Mouse (Mus musculus): ENCODE measurements around the gene Zfp820. TPM values are rescaled to one million over a fixed set of nuclear protein-coding genes. Genes with fewer than 3 reads are reported as not detected.
A peak's percentile ranks its signal among the peaks of the same experiment; 100 is the strongest.
"Not testable (repeated sequence)": the region's sequence is repeated elsewhere in the genome, so short reads cannot be mapped to it uniquely, and the experiment has no call there.

The Zfp820 gene
- total RNA-seq (2021) (1 to 10 TPM; 1.3 to 2.0 TPM), polyA plus RNA-seq (2012; rRNA removed) (0.03 and 0.04 TPM in 2 replicates)
- long read RNA-seq, partial matches to known transcripts: 0 of 1 reads
- long read RNA-seq, other reads (novel, unspliced or antisense): 1 of 1 reads

DNA sequence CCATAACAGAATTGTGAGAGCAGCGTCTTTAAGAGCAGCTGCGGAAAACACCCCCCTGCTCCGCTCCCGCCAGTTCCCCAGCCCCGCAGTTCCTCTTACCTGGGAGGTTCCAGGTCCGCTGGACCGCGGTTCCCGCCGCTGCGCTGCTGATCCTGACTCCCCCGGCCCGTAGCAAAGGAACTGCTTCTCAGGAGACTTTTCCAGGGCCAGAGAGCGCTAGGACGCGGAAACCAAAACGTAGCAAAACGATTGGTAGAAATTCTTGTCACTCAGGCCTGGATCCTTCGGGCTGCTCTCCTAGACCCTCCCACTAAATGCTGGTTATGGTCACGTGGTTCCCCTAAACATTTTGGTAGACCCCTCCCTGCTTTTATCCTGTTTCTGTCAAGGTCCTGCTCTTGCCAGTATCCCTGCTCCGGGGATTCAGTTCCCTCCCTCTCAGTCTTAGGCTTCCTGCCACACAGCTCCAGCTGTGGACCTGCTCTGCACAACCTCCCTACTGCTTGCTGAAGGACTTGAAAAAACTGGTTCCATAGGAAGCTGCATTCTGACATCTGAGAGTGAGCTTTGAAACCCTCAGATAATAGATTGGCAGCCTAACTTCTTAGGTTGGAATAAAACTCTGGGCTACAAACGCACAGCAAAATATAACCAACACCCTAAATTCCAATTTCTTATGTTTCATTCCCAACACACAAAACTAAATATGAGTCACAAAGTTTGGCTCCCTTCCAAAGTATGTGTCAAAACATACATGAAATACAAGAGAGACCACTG, at the start of gene Zfp820:
TSS of gene Zfp820 (minus strand) at position 228 of the 777 bp plus-strand sequence.
- peak; percentile 74 for DNase-seq

DNA sequence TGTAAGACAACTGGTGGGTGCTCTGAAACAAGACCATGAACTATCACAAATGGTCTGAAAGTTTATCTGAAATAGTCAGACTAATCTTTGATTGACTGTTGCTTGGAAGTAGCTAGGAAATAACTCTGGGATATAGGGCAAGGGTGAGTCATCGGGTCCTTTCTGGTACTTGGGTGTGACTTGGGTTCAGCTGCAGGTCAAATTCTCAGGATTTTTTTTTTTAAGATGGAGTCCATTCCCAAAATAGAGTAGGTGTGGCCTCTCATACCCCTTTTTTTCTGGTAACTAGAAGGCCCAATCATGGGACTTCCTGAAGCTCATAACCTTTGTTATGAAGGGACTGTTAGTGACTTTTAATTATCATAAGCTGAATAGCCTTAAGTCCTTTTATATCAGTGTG, 25.7 kb upstream of the Zfp820 start:
- no peak for DNase-seq

DNA sequence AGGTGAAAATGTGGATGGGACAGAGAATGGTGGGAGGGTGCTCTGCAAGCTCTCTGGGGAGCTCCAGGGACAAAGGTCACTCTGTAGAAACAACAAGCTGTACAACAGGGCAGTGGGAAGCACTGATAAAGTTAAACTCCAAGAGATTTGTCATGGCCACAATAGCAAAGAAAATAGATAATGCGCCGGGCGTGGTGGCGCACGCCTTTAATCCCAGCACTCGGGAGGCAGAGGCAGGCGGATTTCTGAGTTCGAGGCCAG, 680 bp upstream of the Zfp820 start:
- DNase-seq: not testable (repeated sequence)

DNA sequence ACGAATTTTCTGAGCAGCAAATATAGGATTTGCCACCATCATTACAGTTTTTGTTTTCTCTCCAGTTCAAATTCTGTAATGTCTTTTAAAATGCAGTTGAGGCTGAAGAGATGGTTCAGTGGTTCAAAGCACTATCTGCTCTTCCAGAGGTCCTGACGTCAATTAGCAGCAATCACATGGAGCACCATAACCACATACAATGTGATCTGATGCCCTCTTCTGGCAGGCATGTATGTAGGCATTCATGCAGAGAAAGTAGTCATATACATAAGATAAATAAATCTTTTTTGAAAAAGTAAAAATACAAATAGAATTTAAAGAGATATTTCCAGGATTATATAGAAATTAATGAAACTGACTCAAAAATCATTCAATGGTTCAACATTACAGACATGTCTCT, 7.1 kb downstream of the Zfp820 start:
- no peak for DNase-seq

DNA sequence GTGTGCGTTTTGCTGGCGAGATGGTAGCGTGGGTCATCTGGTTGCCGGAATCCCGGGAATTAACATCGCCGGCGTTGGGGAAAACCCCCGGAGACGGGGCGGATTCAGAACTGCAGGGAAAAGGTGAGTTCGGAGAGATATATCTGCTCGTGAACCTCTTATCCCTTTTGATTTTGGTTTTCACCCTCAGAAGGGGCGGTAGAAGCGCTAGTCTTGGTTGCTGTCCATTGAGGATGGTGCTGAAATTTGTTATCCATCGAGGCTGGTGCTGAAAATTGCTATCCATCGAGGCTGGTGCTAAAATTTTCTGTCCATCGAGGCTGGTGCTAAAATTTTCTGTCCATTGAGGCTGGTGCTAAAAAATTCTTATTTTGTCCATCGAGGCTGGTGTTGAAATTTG, 44.2 kb downstream of the Zfp820 start:
- not testable (repeated sequence) for DNase-seq

DNA sequence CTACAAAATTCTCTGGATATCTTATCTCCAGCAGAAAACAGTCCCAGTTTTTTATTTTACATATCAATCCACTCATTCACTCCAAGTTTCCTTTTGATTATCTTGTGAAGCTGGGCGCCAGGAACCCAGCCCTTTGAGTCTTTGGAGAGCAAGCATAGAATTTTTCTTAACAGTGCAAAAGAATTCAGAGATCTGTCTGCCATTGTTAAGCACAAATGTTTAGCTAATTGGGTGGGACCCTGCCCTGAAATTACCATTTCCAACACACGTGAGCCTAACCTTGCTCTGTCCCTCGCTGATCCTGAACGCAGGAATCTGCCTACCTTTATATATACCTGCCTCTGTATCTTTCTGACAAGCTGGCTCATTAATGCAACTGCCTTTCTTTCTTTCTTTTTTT, 53.3 kb downstream of the Zfp820 start:
- DNase-seq: no peak

DNA sequence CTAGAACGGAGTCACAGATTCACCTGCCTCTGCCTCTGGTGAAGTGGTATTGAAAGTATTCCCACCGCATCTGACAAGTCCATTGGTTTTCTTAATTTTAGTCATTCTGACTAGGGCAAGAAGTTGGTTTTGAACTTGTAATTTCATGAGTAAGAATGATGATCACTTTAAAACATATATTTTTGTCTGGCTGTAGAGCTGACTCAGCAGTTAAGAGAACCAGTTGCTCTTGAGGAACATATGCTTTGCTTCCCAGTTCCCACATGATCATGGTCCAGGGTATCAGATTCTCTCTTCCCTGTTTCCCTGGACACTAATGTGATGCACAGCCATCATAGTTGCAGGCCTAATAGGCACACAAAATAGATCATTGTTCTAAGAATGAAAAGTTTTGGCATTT, 75.2 kb downstream of the Zfp820 start:
- DNase-seq: no peak

Other genes with a start within 250 kb of the Zfp820 start
- gene Zfp983, start 195.1 kb downstream of the Zfp820 start, total RNA-seq (2021): 1 to 10 TPM; 4.3 to 7.5 TPM
- 0.28 and 0.48 TPM in 2 replicates for gene Zfp983, start 195.1 kb downstream of the Zfp820 start, polyA plus RNA-seq (2012; rRNA removed)
- 1 to 10 TPM; 3.9 to 7.2 TPM for gene Gm10226, start 153.9 kb downstream of the Zfp820 start, total RNA-seq (2021)
- not detected in 2 replicates for gene Gm10226, start 153.9 kb downstream of the Zfp820 start, polyA plus RNA-seq (2012; rRNA removed)
- gene Zfp760, start 138.0 kb downstream of the Zfp820 start, total RNA-seq (2021): 1 to 10 TPM; 4.5 to 5.9 TPM
- gene Zfp760, start 138.0 kb downstream of the Zfp820 start, polyA plus RNA-seq (2012; rRNA removed): 0.09 and 0.12 TPM in 2 replicates
- gene Zfp229, start 115.0 kb downstream of the Zfp820 start, total RNA-seq (2021): 10 to 100 TPM in 1 of 2 experiments, 1 to 10 TPM in 1; 7.0 to 10.7 TPM
- gene Zfp229, start 115.0 kb downstream of the Zfp820 start, polyA plus RNA-seq (2012; rRNA removed): 0.91 and 1.6 TPM in 2 replicates
- 1 to 10 TPM; 1.5 to 2.6 TPM for gene Zfp995, start 64.2 kb upstream of the Zfp820 start, total RNA-seq (2021)
- gene Zfp995, start 64.2 kb upstream of the Zfp820 start, polyA plus RNA-seq (2012; rRNA removed): not detected in 2 replicates
- gene Zfp942, start 116.7 kb upstream of the Zfp820 start, total RNA-seq (2021): 1 to 10 TPM; 8.6 to 9.7 TPM
- 0.98 and 1.2 TPM in 2 replicates for gene Zfp942, start 116.7 kb upstream of the Zfp820 start, polyA plus RNA-seq (2012; rRNA removed)
- gene Zfp943, start 116.8 kb upstream of the Zfp820 start, total RNA-seq (2021): 10 to 100 TPM; 12.8 to 15.9 TPM
- gene Zfp943, start 116.8 kb upstream of the Zfp820 start, polyA plus RNA-seq (2012; rRNA removed): 1.8 and 2.5 TPM in 2 replicates

Measured in adrenal gland, adult 2 months (tissue).